Mouse (Mus musculus): ENCODE data around the gene Gfpt2. TPM values are rescaled to one million over a fixed set of nuclear protein-coding genes. Genes with fewer than 3 reads are reported as not detected.

The Gfpt2 gene
- total and polyA plus RNA-seq, 3 experiments = 0.04 TPM; not detected in 2

GRCm38 (mm10) chr11:49844969-49845368, 51.0 kb downstream of the Gfpt2 start (continued):
- TF ChIP-seq EP300 (IDR thresholded peaks at IDR 0.05; ENCODE audit: low read length) = no peak
- no peak for TF ChIP-seq HCFC1 (IDR thresholded peaks at IDR 0.05; ENCODE audit: low read depth, low read length)
- TF ChIP-seq POLR2A (IDR thresholded peaks at IDR 0.05; ENCODE audit: low read depth, low read length) = no peak

- Histone ChIP-seq H3K4me3 (replicated peaks in 1 of 3; ENCODE audit: low read depth in 2 of 3, low read length in 2 of 3, poor library complexity in 1 of 3) (peak overlapping the region; percentile 47 to 76 (median 56)), H3K79me2 (replicated peaks; ENCODE audit: control insufficient read depth, extremely low read depth, insufficient read depth, poor library complexity, severe bottlenecking) (no peaks in the 10 kb centered on the region), H3K27me3 (replicated peaks) (no peaks in the 10 kb centered on the region), H3K9me3 (replicated peaks; ENCODE audit: low read length) (no peaks in the 10 kb centered on the region), H3K36me3 (replicated peaks in 1 of 2; ENCODE audit: control insufficient read depth in 1 of 2, insufficient read depth in 1 of 2, low read length in 1 of 2) (peaks cover 0 to 14% of the 10 kb centered on the region in 2 experiments), H3K27ac (ENCODE audit: insufficient read depth, low read depth) (no peak overlapping the region), H3K9ac (ENCODE audit: insufficient read depth, low read depth) (peak overlapping the region; percentile 36), H3K4me1 (ENCODE audit: control insufficient read depth in 1 of 2, insufficient read depth in 2 of 2) (peaks cover 2 to 31% of the 10 kb centered on the region in 2 experiments), H3K4me2 (ENCODE audit: insufficient read depth, low read depth, poor library complexity, severe bottlenecking) (peak overlapping the region; percentile 54)
- DNase-seq (ENCODE audit: extremely low read depth) = no peak
- in situ Hi-C loops (cut with MboI; ENCODE audit: low pct_ligation_motif_present, low pct_unique_long_range_greater_than_20kb, low sequenced_read_pairs) (no loop called here), dilution Hi-C loops (cut with MboI; ENCODE audit: extremely low pct_ligation_motif_present, extremely low pct_unique_long_range_greater_than_20kb, low sequenced_read_pairs) (no loop called here)
- TF ChIP-seq CHD1 (IDR thresholded peaks at IDR 0.05; ENCODE audit: low read depth, low read length) (no peak), MAZ (IDR thresholded peaks at IDR 0.05; ENCODE audit: low read depth, low read length) (no peak)
Observed at GRCm38 (mm10) chr11:49845958-49846357, 52.0 kb downstream of the Gfpt2 start.

GRCm38 (mm10) chr11:49846401-49847070, 52.6 kb downstream of the Gfpt2 start, which contains the start of gene Mapk9:
TSS of gene Mapk9 (plus strand) at chr11:49846751.
- no peaks in the 10 kb centered on the region for H3K27me3 ChIP-seq (replicated peaks)
- no peaks in the 10 kb centered on the region for H3K79me2 ChIP-seq (replicated peaks; ENCODE audit: control insufficient read depth, extremely low read depth, insufficient read depth, poor library complexity, severe bottlenecking)
- peak within 1 kb of the TSS; percentile 72 to 76 (median 75) for H3K4me3 ChIP-seq (replicated peaks in 1 of 3; ENCODE audit: low read depth in 2 of 3, low read length in 2 of 3, poor library complexity in 1 of 3)
- H3K9me3 ChIP-seq (replicated peaks; ENCODE audit: low read length) = no peaks in the 10 kb centered on the region
- 0 out of 2 replicates have a peak within 1 kb of the TSS, but pooled peaks have one; percentile 20 for H3K27ac ChIP-seq (ENCODE audit: insufficient read depth, low read depth)
- in situ Hi-C loops (cut with MboI; ENCODE audit: low pct_ligation_motif_present, low pct_unique_long_range_greater_than_20kb, low sequenced_read_pairs) = no loop called here
- dilution Hi-C loops (cut with MboI; ENCODE audit: extremely low pct_ligation_motif_present, extremely low pct_unique_long_range_greater_than_20kb, low sequenced_read_pairs) = no loop called here
- H3K4me2 ChIP-seq (ENCODE audit: insufficient read depth, low read depth, poor library complexity, severe bottlenecking) = peak within 1 kb of the TSS; percentile 70
- peak; percentile 99 for DNase-seq (ENCODE audit: extremely low read depth)
- peaks cover 2 to 31% of the 10 kb centered on the region in 2 experiments for H3K4me1 ChIP-seq (ENCODE audit: control insufficient read depth in 1 of 2, insufficient read depth in 2 of 2)
- H3K9ac ChIP-seq (ENCODE audit: insufficient read depth, low read depth) = peak within 1 kb of the TSS; percentile 76
- H3K36me3 ChIP-seq (replicated peaks in 1 of 2; ENCODE audit: control insufficient read depth in 1 of 2, insufficient read depth in 1 of 2, low read length in 1 of 2) = peaks cover 0 to 16% of the 10 kb centered on the region in 2 experiments
- no peak for TF ChIP-seq ZC3H11A (IDR thresholded peaks at IDR 0.05; ENCODE audit: low read depth, low read length)
- TF ChIP-seq NRF1 (IDR thresholded peaks at IDR 0.05; ENCODE audit: low read depth, low read length) = peak; percentile 80
- no peak for TF ChIP-seq MYC (IDR thresholded peaks at IDR 0.05; ENCODE audit: low read depth, low read length)
- TF ChIP-seq BHLHE40 (IDR thresholded peaks at IDR 0.05; ENCODE audit: low read depth, low read length) = 0 out of 2 replicates have a peak, but pooled peaks have one; percentile 26
- TF ChIP-seq HCFC1 (IDR thresholded peaks at IDR 0.05; ENCODE audit: low read depth, low read length) = peak; percentile 64; the same call in 1 of the 2 replicates
- TF ChIP-seq SIN3A (IDR thresholded peaks at IDR 0.05; ENCODE audit: low read length) = peak; percentile 78
- TF ChIP-seq MEF2A (IDR thresholded peaks at IDR 0.05; ENCODE audit: borderline replicate concordance, low read depth, low read length) = no peak; the same call in none of the 2 replicates
- TF ChIP-seq RAD21 (IDR thresholded peaks at IDR 0.05; ENCODE audit: low read depth, low read length) = no peak
- no peak for TF ChIP-seq JUND (conservative IDR thresholded peaks at IDR 0.05; ENCODE audit: low read depth, low read length)
- peak; percentile 67; the same call in 1 of the 2 replicates for TF ChIP-seq MXI1 (IDR thresholded peaks at IDR 0.05; ENCODE audit: low read depth, low read length)
- TF ChIP-seq POLR2A (IDR thresholded peaks at IDR 0.05; ENCODE audit: low read depth, low read length) = peak; percentile 61; the same call in 1 of the 2 replicates
- no peak for TF ChIP-seq EP300 (IDR thresholded peaks at IDR 0.05; ENCODE audit: low read length)
- TF ChIP-seq SMC3 (IDR thresholded peaks at IDR 0.05; ENCODE audit: low read depth, low read length) = peak; percentile 43
- TF ChIP-seq UBTF (IDR thresholded peaks at IDR 0.05; ENCODE audit: low read depth, low read length) = peak; percentile 90; the same call in 1 of the 2 replicates
- TF ChIP-seq RCOR1 (conservative IDR thresholded peaks at IDR 0.05; ENCODE audit: low read depth, low read length) = no peak
- peak; percentile 55; the same call in 1 of the 2 replicates for TF ChIP-seq TCF12 (IDR thresholded peaks at IDR 0.05; ENCODE audit: low read depth, low read length)
- TF ChIP-seq KAT2A (IDR thresholded peaks at IDR 0.05; ENCODE audit: insufficient replicate concordance, low read length) = no peak
- TF ChIP-seq NELFE (IDR thresholded peaks at IDR 0.05; ENCODE audit: low read depth, low read length) = peak; percentile 64; the same call in 1 of the 2 replicates
- TF ChIP-seq POLR2AphosphoS2 (IDR thresholded peaks at IDR 0.05; ENCODE audit: low read depth, low read length) = no peak
- TF ChIP-seq GABPA (IDR thresholded peaks at IDR 0.05; ENCODE audit: insufficient replicate concordance, low read depth, low read length) = no peak; the same call in 1 of the 2 replicates
- TF ChIP-seq MAZ (IDR thresholded peaks at IDR 0.05; ENCODE audit: low read depth, low read length) = peak; percentile 62; the same call in 1 of the 2 replicates
- TF ChIP-seq USF2 (conservative IDR thresholded peaks at IDR 0.05; ENCODE audit: low read depth, low read length) = no peak
- no peak for TF ChIP-seq ZNF384 (IDR thresholded peaks at IDR 0.05; ENCODE audit: low read depth, low read length)
- peak; percentile 83 for TF ChIP-seq ELF1 (IDR thresholded peaks at IDR 0.05; ENCODE audit: low read depth, low read length)
- peak; percentile 67; the same call in 1 of the 2 replicates for TF ChIP-seq TBP (conservative IDR thresholded peaks at IDR 0.05; ENCODE audit: low read depth, low read length)
- TF ChIP-seq CTCF (conservative IDR thresholded peaks at IDR 0.05 in 1 of 2, IDR thresholded peaks at IDR 0.05 in 1 of 2; ENCODE audit: low read depth in 2 of 2, low read length in 2 of 2) = peak in 1 of 2 experiments; percentile 93; a peak in 2 of 4 replicates
- peak; percentile 61 for TF ChIP-seq IRF4 (IDR thresholded peaks at IDR 0.05; ENCODE audit: low read depth, low read length)

Measured in CH12.LX (cell line).